Mouse (Mus musculus): Measurements from ENCODE around the gene Pacrg. TPM values are rescaled to one million over a fixed set of nuclear protein-coding genes. Genes with fewer than 3 reads are reported as not detected.

Gene Pacrg
- total and polyA plus RNA-seq, 3 experiments = not detected

- Histone ChIP-seq H3K27ac (ENCODE audit: control insufficient read depth, low read depth, low read length) (no peak overlapping the region), H3K4me1 (ENCODE audit: control insufficient read depth in 1 of 2, insufficient read depth in 2 of 2, low read length in 2 of 2) (no peaks in the 10 kb centered on the region), H3K79me2 (ENCODE audit: control insufficient read depth, insufficient read depth, low read length, poor library complexity) (no peaks in the 10 kb centered on the region), H3K4me3 (ENCODE audit: control insufficient read depth in 1 of 2, insufficient read depth in 1 of 2, low read depth in 2 of 2, low read length in 2 of 2) (no peak overlapping the region), H3K36me3 (ENCODE audit: control insufficient read depth in 1 of 2, insufficient read depth in 2 of 2, low read length in 2 of 2) (no peaks in the 10 kb centered on the region), H3K27me3 (ENCODE audit: control insufficient read depth in 1 of 2, insufficient read depth in 2 of 2, low read length in 2 of 2) (no peaks in the 10 kb centered on the region), H3K9me3 (replicated peaks; ENCODE audit: insufficient read depth, low read length) (no peaks in the 10 kb centered on the region), H3K9ac (ENCODE audit: control insufficient read depth, low read depth, low read length, poor library complexity, severe bottlenecking) (no peak overlapping the region)
- DNase-seq (ENCODE audit: low read depth, low spot score) = no peak
- TF ChIP-seq ZKSCAN1 (IDR thresholded peaks at IDR 0.05; ENCODE audit: low read depth, low read length) (no peak), ETS1 (IDR thresholded peaks at IDR 0.05; ENCODE audit: low read depth, low read length) (no peak), POLR2A (IDR thresholded peaks at IDR 0.05; ENCODE audit: control insufficient read depth in 1 of 2, insufficient read depth in 1 of 2, low read depth in 1 of 2, low read length in 2 of 2, poor library complexity in 1 of 2) (no peak), POLR2AphosphoS2 (IDR thresholded peaks at IDR 0.05; ENCODE audit: low read length) (no peak), MEF2A (IDR thresholded peaks at IDR 0.05; ENCODE audit: extremely low read depth, insufficient replicate concordance, low read depth, low read length, poor library complexity, severe bottlenecking) (no peak)
These were observed 219.5 kb downstream of the Pacrg start for GRCm38 (mm10) chr17:10620621-10621020.

GRCm38 (mm10) chr17:10619881-10620280 is 220.2 kb downstream of the Pacrg start:
- no peaks in the 10 kb centered on the region for H3K9me3 ChIP-seq (replicated peaks; ENCODE audit: insufficient read depth, low read length)
- no peaks in the 10 kb centered on the region for H3K27me3 ChIP-seq (ENCODE audit: control insufficient read depth in 1 of 2, insufficient read depth in 2 of 2, low read length in 2 of 2)
- no peaks in the 10 kb centered on the region for H3K36me3 ChIP-seq (ENCODE audit: control insufficient read depth in 1 of 2, insufficient read depth in 2 of 2, low read length in 2 of 2)
- no peak for DNase-seq (ENCODE audit: low read depth, low spot score)
- no peak for TF ChIP-seq GABPA (IDR thresholded peaks at IDR 0.05; ENCODE audit: low read depth, low read length)
- TF ChIP-seq NRF1 (IDR thresholded peaks at IDR 0.05; ENCODE audit: insufficient read depth, low read depth, low read length, poor library complexity, severe bottlenecking) = no peak
- no peak for TF ChIP-seq ZC3H11A (IDR thresholded peaks at IDR 0.05; ENCODE audit: low read depth, low read length)
- no peak for TF ChIP-seq UBTF (IDR thresholded peaks at IDR 0.05; ENCODE audit: borderline replicate concordance, insufficient read depth, low read depth, low read length)
- TF ChIP-seq HCFC1 (IDR thresholded peaks at IDR 0.05; ENCODE audit: low read depth, low read length) = no peak
- no peak for TF ChIP-seq ZMIZ1 (IDR thresholded peaks at IDR 0.05; ENCODE audit: low read depth, low read length)
- TF ChIP-seq MEF2A (IDR thresholded peaks at IDR 0.05; ENCODE audit: extremely low read depth, insufficient replicate concordance, low read depth, low read length, poor library complexity, severe bottlenecking) = no peak
- TF ChIP-seq E2F4 (IDR thresholded peaks at IDR 0.05; ENCODE audit: borderline replicate concordance, low read depth, low read length) = no peak
- TF ChIP-seq ETS1 (IDR thresholded peaks at IDR 0.05; ENCODE audit: low read depth, low read length) = no peak
- no peak for TF ChIP-seq SIN3A (IDR thresholded peaks at IDR 0.05; ENCODE audit: low read length)
- no peak for TF ChIP-seq BHLHE40 (IDR thresholded peaks at IDR 0.05; ENCODE audit: borderline replicate concordance, low read depth, low read length)
- no peak for TF ChIP-seq POLR2AphosphoS5 (IDR thresholded peaks at IDR 0.05; ENCODE audit: borderline replicate concordance, low read depth, low read length)
- no peak for TF ChIP-seq USF1 (IDR thresholded peaks at IDR 0.05; ENCODE audit: low read depth, low read length)
- no peak for TF ChIP-seq SMC3 (IDR thresholded peaks at IDR 0.05; ENCODE audit: low read depth, low read length)
- no peak for TF ChIP-seq TCF12 (IDR thresholded peaks at IDR 0.05; ENCODE audit: low read depth, low read length)
- H3K9ac ChIP-seq (ENCODE audit: control insufficient read depth, low read depth, low read length, poor library complexity, severe bottlenecking) = no peak overlapping the region
- no peak overlapping the region for H3K27ac ChIP-seq (ENCODE audit: control insufficient read depth, low read depth, low read length)
- no peaks in the 10 kb centered on the region for H3K79me2 ChIP-seq (ENCODE audit: control insufficient read depth, insufficient read depth, low read length, poor library complexity)
- H3K4me3 ChIP-seq (ENCODE audit: control insufficient read depth in 1 of 2, insufficient read depth in 1 of 2, low read depth in 2 of 2, low read length in 2 of 2) = no peak overlapping the region
- H3K4me1 ChIP-seq (ENCODE audit: control insufficient read depth in 1 of 2, insufficient read depth in 2 of 2, low read length in 2 of 2) = no peaks in the 10 kb centered on the region

Data from MEL (cell line).